Mouse (Mus musculus) Muller cell, postnatal 12 days (primary cell): ENCODE data around the gene Olfr603.
"Not testable (repeated sequence)": the region's sequence is repeated elsewhere in the genome, so short reads cannot be mapped to it uniquely, and the experiment has no call there.

Experiments
- DNase-seq: peaks from one replicate; pipeline ENCODE4 v3.0.0-alpha.2; 2015; ENCODE audit errors: inconsistent ontology term

Gene Olfr603

DNA sequence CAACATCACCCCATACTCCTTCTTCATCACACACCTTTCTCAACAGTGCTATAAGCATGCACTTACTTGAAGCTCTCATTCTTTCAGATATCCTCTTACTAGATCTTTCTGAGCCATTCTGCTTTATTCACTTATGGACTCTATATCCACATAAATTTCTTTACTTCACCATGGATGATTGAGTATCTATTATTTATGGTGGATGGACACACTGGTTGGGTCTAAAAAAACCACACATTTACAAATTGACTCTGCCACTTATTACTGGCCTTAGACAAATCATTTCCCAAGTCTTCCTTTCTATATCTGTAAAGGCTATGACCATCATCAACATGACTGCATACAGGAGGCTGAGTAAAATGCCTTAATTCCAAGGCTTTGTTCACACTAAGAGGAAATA, at the start of gene Olfr603:
TSS of gene Olfr603 (minus strand) at position 101 of the 400 bp plus-strand sequence.
- DNase-seq = no peak

GRCm38 (mm10) chr7:103414772-103415171, 28.8 kb upstream of the Olfr603 start, which contains the start of gene Usp17lc:
Usp17lc (plus strand) TSS chr7:103415072.
- not testable (repeated sequence) for DNase-seq

GRCm38 (mm10) chr7:103406521-103407055, 20.6 kb upstream of the Olfr603 start:
- DNase-seq = not testable (repeated sequence)

DNA sequence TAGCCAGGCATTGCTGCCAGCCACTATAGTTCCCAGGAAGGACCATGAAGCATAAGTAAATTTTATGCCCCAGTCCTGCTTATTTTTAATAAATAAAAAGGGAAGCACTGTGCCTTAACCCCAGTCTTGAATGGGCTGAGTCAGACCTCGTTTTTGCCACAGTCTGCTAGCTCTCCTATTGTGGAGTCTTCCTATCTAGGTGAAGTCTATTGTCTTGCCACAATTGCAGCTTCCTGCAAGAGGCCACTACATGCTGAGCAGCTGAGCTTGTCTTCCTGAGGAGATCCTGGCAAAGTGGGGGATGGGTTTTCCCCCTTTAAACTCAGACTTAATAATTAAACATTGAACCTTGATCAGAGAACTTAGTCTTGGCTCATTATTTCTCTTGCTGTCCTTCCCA, 13.0 kb upstream of the Olfr603 start:
- no peak for DNase-seq

- no peak for DNase-seq
These were observed 11.8 kb upstream of the Olfr603 start for GRCm38 (mm10) chr7:103397758-103398157.

GRCm38 (mm10) chr7:103362555-103362954, 23.4 kb downstream of the Olfr603 start, which contains the start of gene Olfr601:
Olfr601 (minus strand) TSS chr7:103362655.
- DNase-seq = no peak

- no peak for DNase-seq
These were observed 36.4 kb downstream of the Olfr603 start, which contains the start of gene Olfr600 for GRCm38 (mm10) chr7:103349569-103349968. Olfr600 (minus strand) TSS chr7:103349669.

DNA sequence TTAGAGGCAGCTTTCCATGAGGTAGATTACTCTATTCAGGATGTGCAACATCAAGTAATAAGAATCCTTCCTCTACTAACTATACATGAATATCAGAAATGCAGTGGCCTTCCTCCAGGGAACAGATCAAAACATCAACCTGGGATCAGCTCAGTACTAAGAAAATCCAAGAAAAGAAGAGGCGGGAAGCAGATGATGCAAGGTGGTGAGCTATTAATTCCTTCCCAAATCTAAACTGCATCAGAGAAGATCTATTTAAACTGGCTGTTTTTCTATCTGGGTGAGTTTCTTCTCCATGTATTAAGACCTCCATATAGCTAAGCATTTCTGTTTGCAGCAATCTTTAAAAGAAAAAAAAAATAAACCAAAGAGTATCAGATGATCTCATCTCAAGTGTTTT, 50.4 kb downstream of the Olfr603 start, which contains the start of gene Olfr599:
TSS of gene Olfr599 (plus strand) at position 301 of the 400 bp plus-strand sequence.
- DNase-seq = no peak
